Mouse (Mus musculus) liver, adult 10 weeks (tissue): ENCODE results near the gene Arv1. TPM values are rescaled to one million over a fixed set of nuclear protein-coding genes. Genes with fewer than 3 reads are reported as not detected.

Source experiments
- polyA plus RNA-seq: library from polyadenylated mRNA; stranded (reverse); fragments of 350-450 nt; fragmentation: Illumina TruSeq; extraction: RNeasy Lipid Tissue Mini Kit (QIAGEN cat#74804); gene quantifications from one replicate; pipeline ENCODE4 v1.2.3, GENCODE M21; 2014; ENCODE audit warnings: low read depth, low replicate concordance

Arv1 gene
- polyA plus RNA-seq, result 1.4 TPM

GRCm38 (mm10) chr8:124721862-124722515 is at the start of gene Arv1, which contains the start of gene Ttc13:
Gene Arv1 (plus strand): TSS chr8:124722139.
Gene Ttc13 (minus strand): TSS chr8:124721983.

GRCm38 (mm10) chr8:124751709-124752173 is 29.8 kb downstream of the Arv1 start, which contains the start of gene Fam89a:
Gene Fam89a (minus strand): TSS chr8:124751832.

Other genes starting within 250 kb of the Arv1 start
- gene Cog2, start 201.4 kb upstream of the Arv1 start, polyA plus RNA-seq, result 6.7 TPM
- gene Agt, start 152.4 kb upstream of the Arv1 start, polyA plus RNA-seq, result 76.2 TPM
- not detected for gene Capn9, start 146.0 kb upstream of the Arv1 start, polyA plus RNA-seq
- gene 2310022B05Rik, start 58.8 kb upstream of the Arv1 start, polyA plus RNA-seq, result 4.1 TPM
- 20.0 TPM for gene Ttc13, start 156 bp upstream of the Arv1 start, polyA plus RNA-seq
- gene Fam89a, start 29.7 kb downstream of the Arv1 start, polyA plus RNA-seq, result 9.7 TPM
- not detected for gene Trim67, start 71.0 kb downstream of the Arv1 start, polyA plus RNA-seq
- 38.5 TPM for gene Gnpat, start 140.9 kb downstream of the Arv1 start, polyA plus RNA-seq
- 27.9 TPM for gene 2810004N23Rik, start 141.0 kb downstream of the Arv1 start, polyA plus RNA-seq
- 5.0 TPM for gene Exoc8, start 175.6 kb downstream of the Arv1 start, polyA plus RNA-seq
- 5.5 TPM for gene Sprtn, start 175.7 kb downstream of the Arv1 start, polyA plus RNA-seq
- gene Egln1, start 227.2 kb downstream of the Arv1 start, polyA plus RNA-seq, result 14.8 TPM